Mouse (Mus musculus): ENCODE measurements around the gene 4930447C04Rik.

GRCm38 (mm10) chr12:72940071-72940821, at the start of gene 4930447C04Rik:
- TF ChIP-seq MYOD1 (IDR thresholded peaks at IDR 0.05; ENCODE audit: control insufficient read depth, insufficient read length, low read depth) (no peak), MAX (IDR thresholded peaks at IDR 0.05) (no peak), CTCF (IDR thresholded peaks at IDR 0.05; ENCODE audit: control insufficient read depth, insufficient read depth, insufficient read length) (no peak), USF1 (IDR thresholded peaks at IDR 0.05; ENCODE audit: low read depth) (no peak), FOSL1 (IDR thresholded peaks at IDR 0.05; ENCODE audit: insufficient read depth, low read length, poor library complexity, severe bottlenecking) (no peak)
